ENCODE assay signal across 22 mouse cellular contexts in the genomic region with DNA sequence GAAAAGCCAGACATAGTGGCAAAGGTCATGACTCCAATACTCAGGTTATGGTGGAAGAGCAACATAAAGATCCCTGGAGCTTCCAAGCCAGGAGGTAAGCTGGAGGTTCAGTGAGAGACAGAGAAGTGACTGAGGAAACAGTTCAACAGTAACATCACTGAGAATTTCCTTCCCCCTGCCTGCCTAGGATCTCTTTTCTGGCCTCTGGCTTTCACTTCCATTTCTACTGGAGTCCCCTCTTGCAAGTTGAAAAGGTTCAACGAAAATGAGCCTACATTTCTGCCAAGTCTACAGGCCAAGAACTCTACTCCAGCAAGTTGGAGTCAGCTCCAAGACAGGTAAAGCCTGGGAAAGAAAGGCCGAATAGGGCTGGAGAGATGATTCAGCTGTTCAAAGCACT.
DNase-seq lines count a peak whose midpoint lies in the region; ATAC-seq lines count a peak whose summit lies in the region.
"Had no signal": no experiment of that assay in that cellular context is flagged by ENCODE, and none has a peak within 500 bp of the region (broad histone marks: within the 10 kb centered on the region; RNA-seq: fewer than 3 reads in every experiment).

No protein-coding gene starts in this region.

- 93% methylated on average over 2 of the region's 2 CpGs for WGBS in midbrain, embryonic 11.5 days
- 91% methylated on average over 2 of the region's 2 CpGs for WGBS in midbrain, embryonic 14.5 days
- 86% methylated on average over 2 of the region's 2 CpGs for WGBS in forebrain, embryonic 12.5 days

- no peaks in the 10 kb centered on the region for H3K36me3 ChIP-seq in midbrain, embryonic 11.5 days (ENCODE audit: control insufficient read depth, insufficient read depth, low read length)
- H3K36me3 ChIP-seq in midbrain, embryonic 14.5 days (ENCODE audit: control insufficient read depth, insufficient read depth, low read length): no peaks in the 10 kb centered on the region
- no peaks in the 10 kb centered on the region for H3K36me3 ChIP-seq in forebrain, embryonic 12.5 days (replicated peaks)
- H3K36me3 ChIP-seq: G1E had no signal

- ATAC-seq in midbrain, embryonic 11.5 days (ENCODE audit: low FRiP score): no peak
- no peak for ATAC-seq in midbrain, embryonic 14.5 days (ENCODE audit: low FRiP score, low TSS enrichment)
- ATAC-seq in granulocyte monocyte progenitor cell, adult 5-6 weeks (replicated peaks; ENCODE audit: poor library complexity, severe bottlenecking): peak; percentile 66
- peak; percentile 63 for ATAC-seq in megakaryocyte, adult 5-6 weeks (ENCODE audit: poor library complexity, severe bottlenecking)
- ATAC-seq in megakaryocyte progenitor cell, adult 5-6 weeks (replicated peaks; ENCODE audit: poor library complexity): peak; percentile 56
- ATAC-seq in forebrain, embryonic 12.5 days (ENCODE audit: low FRiP score): no peak
- no peak for ATAC-seq in CD4-positive, CD25-positive, alpha-beta regulatory T cell, adult 4 months
- ATAC-seq: activated CD4-positive, CD25-positive, alpha-beta regulatory T cell, adult 4 months; Patski had no signal

- no peaks in the 10 kb centered on the region for H3K27me3 ChIP-seq in midbrain, embryonic 11.5 days (ENCODE audit: control insufficient read depth, insufficient read depth, low read length)
- no peaks in the 10 kb centered on the region for H3K27me3 ChIP-seq in midbrain, embryonic 14.5 days (ENCODE audit: control insufficient read depth, insufficient read depth, low read length)
- 0 out of 2 replicates have a peak, but pooled peaks cover 2% of the 10 kb centered on the region for H3K27me3 ChIP-seq in forebrain, embryonic 12.5 days
- H3K27me3 ChIP-seq: CH12.LX, Patski had no signal

- no peak overlapping the region for H3K9ac ChIP-seq in midbrain, embryonic 11.5 days (ENCODE audit: low read length)
- H3K9ac ChIP-seq in midbrain, embryonic 14.5 days (replicated peaks; ENCODE audit: low read length): no peak overlapping the region
- no peak overlapping the region for H3K9ac ChIP-seq in forebrain, embryonic 12.5 days

- H3K4me2 ChIP-seq in midbrain, embryonic 11.5 days: no peak overlapping the region
- H3K4me2 ChIP-seq in midbrain, embryonic 14.5 days (ENCODE audit: low read length): no peak overlapping the region
- H3K4me2 ChIP-seq in forebrain, embryonic 12.5 days: no peak overlapping the region

- H3K4me3 ChIP-seq in midbrain, embryonic 11.5 days (ENCODE audit: low read depth, low read length): no peak overlapping the region
- H3K4me3 ChIP-seq in midbrain, embryonic 14.5 days (replicated peaks; ENCODE audit: low read depth, low read length): no peak overlapping the region
- H3K4me3 ChIP-seq in forebrain, embryonic 12.5 days (replicated peaks): no peak overlapping the region

- no peaks in the 10 kb centered on the region for H3K9me3 ChIP-seq in midbrain, embryonic 11.5 days (ENCODE audit: control insufficient read depth, low read length)
- no peaks in the 10 kb centered on the region for H3K9me3 ChIP-seq in midbrain, embryonic 14.5 days (ENCODE audit: control insufficient read depth, low read length)
- H3K9me3 ChIP-seq in forebrain, embryonic 12.5 days: no peaks in the 10 kb centered on the region

- H3K27ac ChIP-seq in midbrain, embryonic 11.5 days (ENCODE audit: low read depth, low read length): no peak overlapping the region
- H3K27ac ChIP-seq in midbrain, embryonic 14.5 days (replicated peaks; ENCODE audit: low read depth, low read length): no peak overlapping the region
- H3K27ac ChIP-seq in forebrain, embryonic 12.5 days: no peak overlapping the region

- DNase-seq in midbrain, embryonic 11.5 days (ENCODE audit: low spot score, missing footprints): peak; percentile 77
- DNase-seq in midbrain, embryonic 14.5 days: no peak
- no peak for DNase-seq in thymus, postnatal 10 days (ENCODE audit: low spot score in 2 of 2)
- DNase-seq: adrenal gland, adult 2 months; adrenal gland, adult 8-10 months; adrenal gland, postnatal 10 days; adrenal gland, postnatal 14 days; adrenal gland, postnatal 25 days; adrenal gland, postnatal 36 days; B cell, adult 2 months; cerebellum, adult 11 months; cerebellum, adult 11-12 months; cerebellum, adult 18-20 months had no signal

- peaks cover 4% of the 10 kb centered on the region for H3K4me1 ChIP-seq in midbrain, embryonic 11.5 days (ENCODE audit: control insufficient read depth, insufficient read depth, low read length)
- H3K4me1 ChIP-seq in midbrain, embryonic 14.5 days (ENCODE audit: control insufficient read depth, insufficient read depth, low read length): no peaks in the 10 kb centered on the region
- H3K4me1 ChIP-seq in forebrain, embryonic 12.5 days: peaks cover 4% of the 10 kb centered on the region

Comparison
In these comparisons a context has a peak if more than half of its experiments do, and no peak if none do; other contexts are left out.
1. ATAC-seq: peak in granulocyte monocyte progenitor cell, adult 5-6 weeks (single experiment), megakaryocyte, adult 5-6 weeks (single experiment) and megakaryocyte progenitor cell, adult 5-6 weeks (single experiment); none in midbrain, embryonic 11.5 days (single experiment), midbrain, embryonic 14.5 days (single experiment), forebrain, embryonic 12.5 days (single experiment) and CD4-positive, CD25-positive, alpha-beta regulatory T cell, adult 4 months (single experiment).